Mouse (Mus musculus) layer of hippocampus, adult 2 months (tissue): ENCODE data around the gene Mfap4. TPM values are rescaled to one million over a fixed set of nuclear protein-coding genes. Genes with fewer than 3 reads are reported as not detected.

ENCODE experiments used
- DNase-seq, 2 experiments: peaks; one replicate each; pipeline ENCODE4 v3.0.0; 2022; ENCODE audit warnings: low spot score in 2 of 2
- H3K27ac ChIP-seq: fragments of 200-600 bp; 2 replicates; pipeline ENCODE4 v1.8.1; 2022
- H3K4me3 ChIP-seq: fragments of 200-600 bp; 2 replicates; pipeline ENCODE4 v1.8.1; 2022; ENCODE audit warnings: mild to moderate bottlenecking
- CTCF ChIP-seq: fragments of 200-600 bp; conservative IDR thresholded peaks from 2 replicates; pipeline ENCODE4 v1.8.1; 2022; ENCODE audit warnings: antibody characterized with exemption, mild to moderate bottlenecking, moderate library complexity
- total RNA-seq, 2 experiments: library from RNA; stranded (reverse); gene quantifications; 2 replicates each; pipeline ENCODE4 v1.2.3; 2021

Gene Mfap4
- total RNA-seq, 2 experiments from 2014 or later = 4.8 to 5.0 TPM

- TF ChIP-seq CTCF = no peak
- peak overlapping the region; percentile 86 for H3K27ac ChIP-seq
- DNase-seq = peak in 1 of 2 experiments; percentile 52
- H3K4me3 ChIP-seq = no peak overlapping the region
These were observed 52.1 kb downstream of the Mfap4 start for GRCm38 (mm10) chr11:61537362-61537761.

Other genes starting within 250 kb of the Mfap4 start
- gene Aldh3a2, start 218.0 kb upstream of the Mfap4 start, total RNA-seq = 10 to 100 TPM; 58.1 to 58.9 TPM
- gene Slc47a2, start 142.6 kb upstream of the Mfap4 start, total RNA-seq = not detected
- 1 to 10 TPM; 1.7 to 2.3 TPM for gene Slc47a1, start 107.1 kb upstream of the Mfap4 start, total RNA-seq
- gene Rnf112, start 31.3 kb upstream of the Mfap4 start, total RNA-seq = 100 to 1,000 TPM; 543 to 554 TPM
- 10 to 100 TPM; 26.2 to 28.5 TPM for gene Mapk7, start 9.0 kb downstream of the Mfap4 start, total RNA-seq
- 10 to 100 TPM; 47.4 to 47.9 TPM for gene B9d1, start 19.7 kb downstream of the Mfap4 start, total RNA-seq
- 100 to 1,000 TPM; 162 to 170 TPM for gene Epn2, start 94.3 kb downstream of the Mfap4 start, total RNA-seq
- gene Grap, start 167.8 kb downstream of the Mfap4 start, total RNA-seq = 1 to 10 TPM; 4.1 to 4.4 TPM
- gene Fam83g, start 198.7 kb downstream of the Mfap4 start, total RNA-seq = not detected
- under 1 TPM; 0.31 to 0.47 TPM for gene Slc5a10, start 235.4 kb downstream of the Mfap4 start, total RNA-seq